Mouse (Mus musculus): ENCODE measurements around the gene Irgq.

- TF ChIP-seq CTCF (IDR thresholded peaks at IDR 0.05; ENCODE audit: control insufficient read depth, insufficient read depth, low read length) (no peak), POLR2A (IDR thresholded peaks at IDR 0.05; ENCODE audit: borderline replicate concordance, control insufficient read depth, low read depth, low read length) (no peak)
Observed at GRCm38 (mm10) chr7:24517077-24517476, 13.4 kb upstream of the Irgq start.
